Mouse (Mus musculus) heart, embryonic 12.5 days (tissue): Measurements from ENCODE around the gene Sdr39u1. TPM values are rescaled to one million over a fixed set of nuclear protein-coding genes. Genes with fewer than 3 reads are reported as not detected.
A peak's percentile ranks its signal among the peaks of the same experiment; 100 is the strongest.

ENCODE experiments used
- ATAC-seq: fragments of 200-750 bp; cut with Nextera tagmentation; 2 replicates; pipeline ENCODE4 v1.8.0; 2017; ENCODE audit warnings: moderate TSS enrichment, moderate library complexity; ENCODE audit not compliant: insufficient number of reproducible peaks, low FRiP score
- H3K27ac ChIP-seq: fragments of 300-500 bp; sonication (generic); 2 replicates; pipeline ENCODE4 v1.5.1; 2016; ENCODE audit warnings: mild to moderate bottlenecking, moderate library complexity; ENCODE audit not compliant: poor library complexity, severe bottlenecking
- H3K27me3 ChIP-seq: fragments of 300-500 bp; sonication (generic); replicated peaks from 2 replicates; pipeline ENCODE4 v1.6.1; 2016; ENCODE audit warnings: mild to moderate bottlenecking, moderate library complexity
- H3K36me3 ChIP-seq: fragments of 300-500 bp; sonication (generic); 2 replicates; pipeline ENCODE4 v1.6.1; 2016; ENCODE audit warnings: mild to moderate bottlenecking, moderate library complexity
- H3K4me1 ChIP-seq: fragments of 300-500 bp; sonication (generic); replicated peaks from 2 replicates; pipeline ENCODE4 v1.6.1; 2016; ENCODE audit warnings: mild to moderate bottlenecking
- H3K4me2 ChIP-seq: fragments of 300-500 bp; sonication (generic); 2 replicates; pipeline ENCODE4 v1.6.1; 2016; ENCODE audit warnings: mild to moderate bottlenecking, moderate library complexity
- H3K4me3 ChIP-seq: fragments of 300-500 bp; sonication (generic); 2 replicates; pipeline ENCODE4 v1.5.1; 2016; ENCODE audit warnings: mild to moderate bottlenecking
- H3K9ac ChIP-seq: fragments of 300-500 bp; sonication (generic); 2 replicates; pipeline ENCODE4 v1.6.1; 2016; ENCODE audit warnings: mild to moderate bottlenecking, moderate library complexity
- H3K9me3 ChIP-seq: fragments of 300-500 bp; sonication (generic); replicated peaks from 2 replicates; pipeline ENCODE4 v1.6.1; 2016; ENCODE audit warnings: mild to moderate bottlenecking, moderate library complexity
- WGBS: fragments of 180-500 bp; shearing (Covaris S2); methylation state at CpG from one replicate; pipeline ENCODE4 v1.1.7; 2016; 5-methylcytosine and 5-hydroxymethylcytosine counted together
- polyA plus RNA-seq: library from polyadenylated mRNA; unstranded; fragments of >200 nt; fragmentation: Nextera tagmentation; extraction: Ambion mirVana; gene quantifications from 2 replicates; pipeline ENCODE4 v1.2.1, GENCODE M21; 2016

The Sdr39u1 gene
- polyA plus RNA-seq, result 38.2 and 40.4 TPM in 2 replicates

- Histone ChIP-seq H3K27me3 (no peaks in the 10 kb centered on the region), H3K9me3 (no peaks in the 10 kb centered on the region), H3K4me1 (peaks cover 15% of the 10 kb centered on the region), H3K27ac (peak within 1 kb of the TSS; percentile 49), H3K4me3 (peak within 1 kb of the TSS; percentile 51), H3K36me3 (peaks cover 36% of the 10 kb centered on the region), H3K4me2 (peak within 1 kb of the TSS; percentile 86), H3K9ac (peak within 1 kb of the TSS; percentile 72)
- WGBS, result 2% methylated on average over 39 of the region's 39 CpGs
- ATAC-seq, result peak; percentile 83
These were observed at the start of gene Sdr39u1 for GRCm38 (mm10) chr14:55899701-55900413. TSS of gene Sdr39u1 (minus strand) at chr14:55900293.

GRCm38 (mm10) chr14:55946269-55946969, 46.3 kb upstream of the Sdr39u1 start:
- Histone ChIP-seq H3K9ac (no peak overlapping the region), H3K4me2 (no peak overlapping the region), H3K27ac (peak overlapping the region; percentile 79), H3K4me3 (no peak overlapping the region), H3K27me3 (no peaks in the 10 kb centered on the region), H3K9me3 (no peaks in the 10 kb centered on the region), H3K4me1 (peaks cover 30% of the 10 kb centered on the region), H3K36me3 (no peaks in the 10 kb centered on the region)
- ATAC-seq, result peak; percentile 60; the same call in 1 of the 2 replicates
- 28% methylated on average over 2 of the region's 2 CpGs for WGBS

GRCm38 (mm10) chr14:55944575-55944974, 44.5 kb upstream of the Sdr39u1 start, which contains the start of gene Cma1:
TSS of gene Cma1 (minus strand) at chr14:55944675.
- Histone ChIP-seq H3K4me2 (no peak within 1 kb of the TSS), H3K4me3 (no peak within 1 kb of the TSS), H3K27me3 (no peaks in the 10 kb centered on the region), H3K27ac (no peak within 1 kb of the TSS), H3K36me3 (no peaks in the 10 kb centered on the region), H3K9me3 (no peaks in the 10 kb centered on the region), H3K4me1 (peaks cover 30% of the 10 kb centered on the region), H3K9ac (no peak within 1 kb of the TSS)
- 68% methylated on average over 4 of the region's 4 CpGs for WGBS
- no peak for ATAC-seq

- no peak overlapping the region for H3K4me3 ChIP-seq
- WGBS, result 34% methylated on average over 11 of the region's 11 CpGs
- no peak for ATAC-seq
- no peaks in the 10 kb centered on the region for H3K9me3 ChIP-seq
- H3K27me3 ChIP-seq, result no peaks in the 10 kb centered on the region
- peaks cover 30% of the 10 kb centered on the region for H3K4me1 ChIP-seq
- H3K27ac ChIP-seq, result no peak overlapping the region
- no peak overlapping the region for H3K9ac ChIP-seq
- H3K36me3 ChIP-seq, result no peaks in the 10 kb centered on the region
- no peak overlapping the region for H3K4me2 ChIP-seq
These were observed 43.5 kb upstream of the Sdr39u1 start for GRCm38 (mm10) chr14:55943601-55944000.

GRCm38 (mm10) chr14:55940070-55940800, 40.1 kb upstream of the Sdr39u1 start:
- no peaks in the 10 kb centered on the region for H3K27me3 ChIP-seq
- ATAC-seq, result no peak
- no peaks in the 10 kb centered on the region for H3K9me3 ChIP-seq
- no peak overlapping the region for H3K4me3 ChIP-seq
- no peaks in the 10 kb centered on the region for H3K36me3 ChIP-seq
- no peak overlapping the region for H3K4me2 ChIP-seq
- no peak overlapping the region for H3K9ac ChIP-seq
- 44% methylated on average over 7 of the region's 7 CpGs for WGBS
- H3K27ac ChIP-seq, result no peak overlapping the region
- peaks cover 12% of the 10 kb centered on the region for H3K4me1 ChIP-seq

- peak; percentile 53 for ATAC-seq
- no peak overlapping the region for H3K9ac ChIP-seq
These were observed 33.5 kb upstream of the Sdr39u1 start for GRCm38 (mm10) chr14:55933586-55933985.

GRCm38 (mm10) chr14:55929263-55929997, 29.3 kb upstream of the Sdr39u1 start:
- no peak for ATAC-seq
- no peak overlapping the region for H3K4me3 ChIP-seq
- 0 out of 2 replicates have a peak, but pooled peaks cover 6% of the 10 kb centered on the region for H3K9me3 ChIP-seq
- H3K9ac ChIP-seq, result no peak overlapping the region
- no peaks in the 10 kb centered on the region for H3K36me3 ChIP-seq
- H3K27ac ChIP-seq, result no peak overlapping the region
- 0 out of 2 replicates have a peak, but pooled peaks cover 6% of the 10 kb centered on the region for H3K4me1 ChIP-seq
- no peak overlapping the region for H3K4me2 ChIP-seq
- 43% methylated on average over 12 of the region's 12 CpGs for WGBS
- H3K27me3 ChIP-seq, result no peaks in the 10 kb centered on the region

More at GRCm38 (mm10) chr14:55933586-55933985, 33.5 kb upstream of the Sdr39u1 start:
- 29% methylated on average over 7 of the region's 7 CpGs for WGBS
- no peaks in the 10 kb centered on the region for H3K27me3 ChIP-seq
- H3K4me3 ChIP-seq, result no peak overlapping the region
- 0 out of 2 replicates have a peak, but pooled peaks cover 6% of the 10 kb centered on the region for H3K9me3 ChIP-seq
- no peak overlapping the region for H3K27ac ChIP-seq
- 0 out of 2 replicates have a peak, but pooled peaks cover 6% of the 10 kb centered on the region for H3K4me1 ChIP-seq
- no peak overlapping the region for H3K4me2 ChIP-seq
- no peaks in the 10 kb centered on the region for H3K36me3 ChIP-seq

- Histone ChIP-seq H3K4me3 (no peak overlapping the region), H3K9me3 (0 out of 2 replicates have a peak, but pooled peaks cover 6% of the 10 kb centered on the region), H3K36me3 (no peaks in the 10 kb centered on the region), H3K4me2 (no peak overlapping the region), H3K9ac (no peak overlapping the region), H3K27me3 (no peaks in the 10 kb centered on the region), H3K4me1 (peaks cover 14% of the 10 kb centered on the region), H3K27ac (no peak overlapping the region)
- 75% methylated on average over 4 of the region's 4 CpGs for WGBS
- ATAC-seq, result no peak
These were observed 26.8 kb upstream of the Sdr39u1 start for GRCm38 (mm10) chr14:55926847-55927246.

GRCm38 (mm10) chr14:55922475-55923232, 22.6 kb upstream of the Sdr39u1 start:
- no peak; the same call in 1 of the 2 replicates for ATAC-seq
- Histone ChIP-seq H3K9ac (peak overlapping the region; percentile 39; the same call in 1 of the 2 replicates), H3K4me2 (0 out of 2 replicates have a peak overlapping the region, but pooled peaks have one; percentile 20), H3K4me3 (no peak overlapping the region), H3K9me3 (no peaks in the 10 kb centered on the region), H3K36me3 (no peaks in the 10 kb centered on the region), H3K27ac (peak overlapping the region; percentile 23; the same call in 1 of the 2 replicates), H3K27me3 (no peaks in the 10 kb centered on the region), H3K4me1 (peaks cover 8% of the 10 kb centered on the region)
- 12% methylated on average over 7 of the region's 7 CpGs for WGBS
